Comparison of ENCODE assay signal across 22 mouse cellular contexts in the genomic region with DNA sequence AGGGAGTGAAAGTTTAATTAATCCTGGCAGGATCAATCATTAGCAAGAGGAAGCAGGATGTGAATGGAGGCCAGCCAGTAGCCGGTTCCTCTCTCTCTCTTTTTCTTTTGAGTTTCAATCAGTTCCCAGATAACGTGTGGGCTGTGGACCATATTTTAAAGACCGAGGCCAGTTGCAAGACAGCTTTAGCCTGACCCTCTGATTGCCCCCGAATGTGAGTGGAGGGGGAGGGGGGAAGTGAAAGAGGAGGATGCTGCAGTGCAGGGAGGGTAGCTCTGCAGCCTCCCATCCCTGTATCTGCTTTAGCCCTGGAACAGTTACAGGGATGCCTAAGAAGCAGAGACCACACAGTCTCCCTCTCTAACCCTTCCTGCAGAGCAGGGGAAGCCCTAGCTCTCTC. TPM values are rescaled to one million over a fixed set of nuclear protein-coding genes. Genes with fewer than 3 reads are reported as not detected.
DNase-seq lines count a peak whose midpoint lies in the region; ATAC-seq and TF ChIP-seq lines count a peak whose summit lies in the region.
"Had no signal": no experiment of that assay in that cellular context is flagged by ENCODE, and none has a peak within 500 bp of the region (broad histone marks: within the 10 kb centered on the region; RNA-seq: fewer than 3 reads in every experiment).

No protein-coding gene starts in this region.

- WGBS in heart, postnatal 0 days, result 14% methylated on average over 4 of the region's 4 CpGs
- 2% methylated on average over 4 of the region's 4 CpGs for WGBS in stomach, embryonic 14.5 days
- WGBS in stomach, postnatal 0 days, result 4% methylated on average over 4 of the region's 4 CpGs
- WGBS in hindbrain, embryonic 14.5 days, result 18% methylated on average over 4 of the region's 4 CpGs

- H3K9ac ChIP-seq in heart, postnatal 0 days (replicated peaks; ENCODE audit: low read depth, low read length), result no peak overlapping the region
- no peak overlapping the region for H3K9ac ChIP-seq in stomach, embryonic 14.5 days (replicated peaks; ENCODE audit: low read depth, low read length)
- no peak overlapping the region for H3K9ac ChIP-seq in stomach, postnatal 0 days (ENCODE audit: low read length)
- H3K9ac ChIP-seq in hindbrain, embryonic 14.5 days, result no peak overlapping the region
- H3K9ac ChIP-seq: embryonic facial prominence, embryonic 13.5 days; limb, embryonic 12.5 days; liver, embryonic 15.5 days; neural tube, embryonic 12.5 days had no signal

- ATAC-seq in heart, postnatal 0 days (ENCODE audit: insufficient read depth, low read depth), result no peak
- ATAC-seq in stomach, embryonic 14.5 days (ENCODE audit: insufficient number of reproducible peaks, insufficient read depth, low FRiP score, low read depth), result no peak
- ATAC-seq in stomach, postnatal 0 days (ENCODE audit: low FRiP score, low TSS enrichment), result no peak
- ATAC-seq in hindbrain, embryonic 14.5 days (ENCODE audit: low FRiP score), result no peak

- TF ChIP-seq CTCF in heart, postnatal 0 days (IDR thresholded peaks at IDR 0.05; ENCODE audit: low read depth), result no peak
- TF ChIP-seq CTCF in stomach, postnatal 0 days (IDR thresholded peaks at IDR 0.05; ENCODE audit: low read depth), result no peak

- intact Hi-C loops in heart, postnatal 14 days (cut with DNase I), result no loop called here

- no peak for TF ChIP-seq EP300 in heart, postnatal 0 days (IDR thresholded peaks at IDR 0.05; ENCODE audit: low read depth)
- no peak for TF ChIP-seq EP300 in stomach, postnatal 0 days (optimal IDR thresholded peaks at IDR 0.05)

- no peak for DNase-seq in heart, postnatal 0 days (ENCODE audit: low spot score)
- DNase-seq in heart, postnatal 14 days, result no peak
- no peak for DNase-seq in stomach, postnatal 0 days (ENCODE audit: low spot score)
- peak; percentile 37 for DNase-seq in kidney, postnatal 14 days
- DNase-seq in hindbrain, embryonic 14.5 days (ENCODE audit: low spot score), result no peak
- no peak for DNase-seq in lung, postnatal 10 days
- DNase-seq: adrenal gland, adult 8-10 months; B cell, adult 2 months; cerebellum, adult 11 months; cerebellum, postnatal 25 days; gastrocnemius, postnatal 14 days; right cerebral cortex, postnatal 14 days; thymus, postnatal 4 days had no signal

- peak overlapping the region; percentile 7; the same call in 1 of the 2 replicates for H3K4me2 ChIP-seq in heart, postnatal 0 days (ENCODE audit: low read depth, low read length)
- no peak overlapping the region for H3K4me2 ChIP-seq in stomach, embryonic 14.5 days (replicated peaks; ENCODE audit: low read depth, low read length)
- H3K4me2 ChIP-seq in stomach, postnatal 0 days (replicated peaks; ENCODE audit: low read depth), result no peak overlapping the region; the same call in 1 of the 2 replicates
- H3K4me2 ChIP-seq in hindbrain, embryonic 14.5 days (replicated peaks), result no peak overlapping the region
- H3K4me2 ChIP-seq: embryonic facial prominence, embryonic 13.5 days; limb, embryonic 12.5 days; liver, embryonic 15.5 days; neural tube, embryonic 12.5 days had no signal

- H3K9me3 ChIP-seq in heart, postnatal 0 days (replicated peaks; ENCODE audit: control insufficient read depth, low read length), result no peaks in the 10 kb centered on the region
- no peaks in the 10 kb centered on the region for H3K9me3 ChIP-seq in stomach, embryonic 14.5 days (ENCODE audit: control insufficient read depth, low read depth, low read length)
- no peaks in the 10 kb centered on the region for H3K9me3 ChIP-seq in stomach, postnatal 0 days (ENCODE audit: control insufficient read depth, low read length)
- no peaks in the 10 kb centered on the region for H3K9me3 ChIP-seq in hindbrain, embryonic 14.5 days (ENCODE audit: control insufficient read depth, low read length)
- H3K9me3 ChIP-seq: embryonic facial prominence, embryonic 13.5 days; heart, embryonic 10.5 days; hindbrain, embryonic 10.5 days; limb, embryonic 12.5 days; liver, embryonic 15.5 days; neural tube, embryonic 12.5 days had no signal

- H3K36me3 ChIP-seq in heart, postnatal 0 days (replicated peaks; ENCODE audit: control insufficient read depth, insufficient read depth, low read length), result no peaks in the 10 kb centered on the region
- no peaks in the 10 kb centered on the region for H3K36me3 ChIP-seq in stomach, embryonic 14.5 days (ENCODE audit: control insufficient read depth, insufficient read depth, low read length)
- H3K36me3 ChIP-seq in stomach, postnatal 0 days (ENCODE audit: control insufficient read depth, insufficient read depth, low read length), result no peaks in the 10 kb centered on the region
- H3K36me3 ChIP-seq in hindbrain, embryonic 14.5 days (replicated peaks; ENCODE audit: control insufficient read depth, insufficient read depth), result no peaks in the 10 kb centered on the region
- H3K36me3 ChIP-seq: embryonic facial prominence, embryonic 13.5 days; heart, embryonic 10.5 days; hindbrain, embryonic 10.5 days; limb, embryonic 12.5 days; liver, embryonic 15.5 days; neural tube, embryonic 12.5 days had no signal

- no peak overlapping the region for H3K27ac ChIP-seq in heart, postnatal 0 days (ENCODE audit: low read depth)
- peak overlapping the region; percentile 21; the same call in 1 of the 2 replicates for H3K27ac ChIP-seq in stomach, embryonic 14.5 days (ENCODE audit: low read length)
- H3K27ac ChIP-seq in stomach, postnatal 0 days (replicated peaks), result no peak overlapping the region
- no peak overlapping the region for H3K27ac ChIP-seq in hindbrain, embryonic 14.5 days
- H3K27ac ChIP-seq: embryonic facial prominence, embryonic 13.5 days; heart, embryonic 10.5 days; hindbrain, embryonic 10.5 days; left cerebral cortex, adult 2 months; limb, embryonic 12.5 days; liver, embryonic 15.5 days; neural tube, embryonic 12.5 days had no signal

- no peaks in the 10 kb centered on the region for H3K27me3 ChIP-seq in heart, postnatal 0 days (ENCODE audit: control insufficient read depth, insufficient read depth, low read length)
- H3K27me3 ChIP-seq in stomach, embryonic 14.5 days (ENCODE audit: control insufficient read depth, insufficient read depth, low read length), result no peaks in the 10 kb centered on the region
- no peaks in the 10 kb centered on the region for H3K27me3 ChIP-seq in stomach, postnatal 0 days (ENCODE audit: control insufficient read depth, insufficient read depth, low read length)
- H3K27me3 ChIP-seq in hindbrain, embryonic 14.5 days (ENCODE audit: control insufficient read depth, insufficient read depth, low read length), result no peaks in the 10 kb centered on the region
- H3K27me3 ChIP-seq: embryonic facial prominence, embryonic 13.5 days; limb, embryonic 12.5 days; liver, embryonic 15.5 days; neural tube, embryonic 12.5 days had no signal

- no peaks in the 10 kb centered on the region for H3K4me1 ChIP-seq in heart, postnatal 0 days (ENCODE audit: control insufficient read depth, insufficient read depth)
- H3K4me1 ChIP-seq in stomach, embryonic 14.5 days (ENCODE audit: control insufficient read depth, insufficient read depth, low read length), result peaks cover 12% of the 10 kb centered on the region; the same call in 1 of the 2 replicates
- H3K4me1 ChIP-seq in stomach, postnatal 0 days (replicated peaks; ENCODE audit: control insufficient read depth, insufficient read depth), result no peaks in the 10 kb centered on the region
- peaks cover 4% of the 10 kb centered on the region for H3K4me1 ChIP-seq in hindbrain, embryonic 14.5 days (replicated peaks; ENCODE audit: control insufficient read depth, insufficient read depth, low read length)
- H3K4me1 ChIP-seq: liver, embryonic 15.5 days; neural tube, embryonic 12.5 days had no signal

- no peak overlapping the region for H3K4me3 ChIP-seq in heart, postnatal 0 days (ENCODE audit: low read depth, low read length)
- no peak overlapping the region for H3K4me3 ChIP-seq in stomach, embryonic 14.5 days (ENCODE audit: low read depth, low read length)
- H3K4me3 ChIP-seq in stomach, postnatal 0 days (ENCODE audit: low read depth, low read length), result no peak overlapping the region; the same call in 1 of the 2 replicates
- H3K4me3 ChIP-seq in hindbrain, embryonic 14.5 days (replicated peaks; ENCODE audit: low read length), result no peak overlapping the region
- H3K4me3 ChIP-seq: embryonic facial prominence, embryonic 13.5 days; heart, embryonic 10.5 days; hindbrain, embryonic 10.5 days; left cerebral cortex, adult 2 months; limb, embryonic 12.5 days; liver, embryonic 15.5 days; neural tube, embryonic 12.5 days had no signal

RNA-seq across cellular contexts. Expression of a gene that starts 4.2 kb away (rescaled TPM):
- total RNA-seq in heart, postnatal 0 days (2014; rRNA removed; ENCODE audit: low replicate concordance), result 48.2 and 94.3 TPM in 2 replicates
- 20.8 and 22.5 TPM in 2 replicates for polyA plus RNA-seq in heart, postnatal 0 days (2015; fragmentation: Nextera tagmentation; extraction: Ambion mirVana)
- total RNA-seq in heart, postnatal 14 days (2021), result 100 to 1,000 TPM; 373 to 390 TPM
- polyA plus RNA-seq in stomach, embryonic 14.5 days (2014; fragmentation: Nextera tagmentation; extraction: Ambion mirVana), result 24.0 and 26.7 TPM in 2 replicates
- polyA plus RNA-seq in stomach, postnatal 0 days (2015; fragmentation: Nextera tagmentation; extraction: Ambion mirVana), result 12.2 and 12.8 TPM in 2 replicates
- polyA plus RNA-seq in hindbrain, embryonic 14.5 days (2014; fragmentation: Nextera tagmentation; extraction: Ambion mirVana), result 24.2 and 25.6 TPM in 2 replicates
- total RNA-seq: megakaryocyte-erythroid progenitor cell, adult 5-6 weeks had no signal
